Mouse (Mus musculus) 3134 (cell line): Measurements from ENCODE around the gene Slc44a2.
A peak's percentile ranks its signal among the peaks of the same experiment; 100 is the strongest.

Experiments used
- DNase-seq: peaks from one replicate; pipeline ENCODE4 v3.0.0-alpha.2; 2011; ENCODE audit warnings: low spot score; ENCODE audit not compliant: insufficient read length; ENCODE audit errors: extremely low read depth

Slc44a2 gene

GRCm38 (mm10) chr9:21332161-21333061, 11.9 kb downstream of the Slc44a2 start:
- DNase-seq = peak; percentile 69

- peak; percentile 59 for DNase-seq
Observed at GRCm38 (mm10) chr9:21333523-21333922, 13.0 kb downstream of the Slc44a2 start.

GRCm38 (mm10) chr9:21334747-21335146, 14.2 kb downstream of the Slc44a2 start:
- DNase-seq = no peak

GRCm38 (mm10) chr9:21335391-21335790, 14.9 kb downstream of the Slc44a2 start:
- DNase-seq = no peak

GRCm38 (mm10) chr9:21336491-21336890, 16.0 kb downstream of the Slc44a2 start:
- no peak for DNase-seq

- DNase-seq = peak; percentile 67
Observed at GRCm38 (mm10) chr9:21337652-21338051, 17.2 kb downstream of the Slc44a2 start.

- DNase-seq = no peak
Observed at GRCm38 (mm10) chr9:21340411-21340810, 19.9 kb downstream of the Slc44a2 start.

- DNase-seq = no peak
Observed at GRCm38 (mm10) chr9:21346627-21347365, 26.3 kb downstream of the Slc44a2 start.

- no peak for DNase-seq
Observed at GRCm38 (mm10) chr9:21348152-21348551, 27.7 kb downstream of the Slc44a2 start.

- no peak for DNase-seq
Observed at GRCm38 (mm10) chr9:21351178-21351577, 30.7 kb downstream of the Slc44a2 start.

GRCm38 (mm10) chr9:21351702-21352377, 31.3 kb downstream of the Slc44a2 start:
- no peak for DNase-seq

- no peak for DNase-seq
Observed at GRCm38 (mm10) chr9:21352463-21353372, 32.2 kb downstream of the Slc44a2 start.

GRCm38 (mm10) chr9:21353373-21353686, 32.8 kb downstream of the Slc44a2 start:
- no peak for DNase-seq

GRCm38 (mm10) chr9:21354796-21355195, 34.3 kb downstream of the Slc44a2 start:
- DNase-seq = no peak

GRCm38 (mm10) chr9:21356981-21357718, 36.7 kb downstream of the Slc44a2 start:
- DNase-seq = no peak

GRCm38 (mm10) chr9:21366541-21367220, 46.2 kb downstream of the Slc44a2 start:
- DNase-seq = no peak

GRCm38 (mm10) chr9:21367357-21368111, 47.0 kb downstream of the Slc44a2 start, which contains the start of gene Ilf3:
Gene Ilf3, plus strand, starts transcription at chr9:21367871.
- peak; percentile 91 for DNase-seq

- DNase-seq = peak; percentile 67
Observed at GRCm38 (mm10) chr9:21368131-21368584, 47.7 kb downstream of the Slc44a2 start.
